Mouse (Mus musculus) urinary bladder, postnatal 25 days (tissue): ENCODE data around the gene Gm42742.

ENCODE experiments used
- DNase-seq: peaks from one replicate; pipeline ENCODE4 v3.0.0; 2022; ENCODE audit warnings: low spot score

Gm42742 gene

DNA sequence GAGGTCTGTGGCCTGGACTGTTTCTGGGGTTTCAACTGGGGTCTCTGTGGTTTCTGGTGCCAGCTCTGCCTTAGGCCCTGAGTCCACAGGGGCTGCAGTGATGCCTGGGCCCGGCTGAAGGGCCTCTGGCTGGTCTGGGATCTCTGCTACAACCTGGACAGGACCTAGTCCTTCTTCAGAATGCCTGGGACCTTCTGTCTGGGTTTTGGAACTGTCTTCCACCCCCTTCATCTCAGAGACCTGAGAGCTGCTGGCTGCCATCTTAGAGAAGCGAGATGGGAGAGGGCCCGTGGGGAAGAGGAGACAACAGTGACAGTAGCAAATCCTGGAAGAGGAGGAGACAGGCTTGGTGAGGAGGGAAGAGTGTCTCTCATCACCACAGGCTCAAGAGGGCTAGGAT, 866 bp downstream of the Gm42742 start:
- DNase-seq: no peak

DNA sequence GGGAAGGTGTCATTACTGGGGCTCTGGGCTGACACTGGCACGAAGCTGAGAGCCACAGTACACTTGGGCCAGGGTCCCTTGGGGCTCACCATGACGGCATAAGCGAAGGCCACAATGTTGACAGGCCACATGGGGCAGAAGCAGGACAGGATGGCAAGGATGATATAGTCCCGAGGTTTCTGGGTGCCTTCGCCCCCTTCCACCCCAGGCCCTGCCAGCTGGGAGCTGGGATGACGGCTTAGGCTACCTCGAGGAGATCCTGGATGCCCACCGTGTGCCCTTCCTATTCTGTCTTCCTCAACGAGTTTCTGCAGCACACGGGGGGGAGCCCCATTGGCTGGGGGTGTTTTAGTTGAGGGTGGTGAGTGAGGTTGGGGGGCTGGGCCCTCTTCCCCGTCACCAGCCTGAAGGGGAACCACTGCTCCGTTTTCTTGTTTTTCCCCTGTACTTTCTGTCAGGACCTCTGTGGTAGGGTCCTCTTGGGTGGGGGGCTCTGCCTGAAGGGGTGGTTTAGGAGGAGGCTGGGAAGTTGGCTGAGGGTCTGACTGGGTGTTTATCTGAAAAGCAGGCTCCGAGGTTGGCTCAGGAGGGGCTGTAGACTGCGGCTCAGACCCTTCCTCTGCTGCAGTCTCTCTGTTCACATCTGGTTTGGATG, 1.5 kb downstream of the Gm42742 start:
- DNase-seq: no peak

DNA sequence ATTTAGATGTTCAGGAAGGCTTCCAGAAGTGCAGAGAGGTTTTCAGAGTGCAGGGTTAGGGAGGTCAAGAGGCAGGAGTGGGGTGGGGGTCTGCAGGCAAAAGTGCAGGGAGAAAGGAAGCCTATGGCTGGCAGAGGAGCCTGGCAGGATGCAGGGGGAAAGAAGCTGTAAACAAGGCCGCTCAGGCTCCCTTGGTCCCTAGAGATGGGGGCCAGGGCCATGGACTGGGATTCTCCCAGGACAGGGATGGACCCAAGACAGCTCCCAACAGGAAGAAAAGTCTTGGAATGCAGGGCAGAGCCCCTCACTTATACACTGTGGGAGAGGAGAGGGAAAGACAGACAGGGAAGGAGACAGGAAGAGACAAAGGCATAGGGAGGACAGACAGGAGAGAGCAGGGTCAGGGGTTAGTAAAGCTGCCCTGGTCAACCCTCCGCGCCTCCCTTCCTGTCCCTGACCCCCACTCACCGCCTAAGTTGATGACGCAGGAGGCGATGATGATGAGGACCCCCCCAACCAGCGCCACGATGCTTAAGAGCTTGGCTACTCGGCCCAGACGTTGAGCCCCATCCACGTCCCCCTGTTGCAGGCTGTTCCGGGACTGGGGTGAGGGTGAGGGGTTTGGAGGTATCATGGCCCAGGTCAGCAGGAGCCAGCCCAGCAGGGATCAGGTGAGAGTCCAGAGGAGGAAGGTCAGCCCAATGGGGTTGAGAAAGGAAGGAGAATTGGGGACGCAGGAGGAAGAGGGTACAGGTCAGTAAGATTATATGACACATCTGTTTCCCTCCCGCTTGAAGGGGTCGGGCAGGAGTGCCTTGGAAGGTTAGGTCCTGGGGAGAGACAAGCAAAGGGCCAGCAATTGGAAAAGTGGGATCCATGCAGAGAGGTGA, 2.2 kb downstream of the Gm42742 start:
- no peak for DNase-seq

DNA sequence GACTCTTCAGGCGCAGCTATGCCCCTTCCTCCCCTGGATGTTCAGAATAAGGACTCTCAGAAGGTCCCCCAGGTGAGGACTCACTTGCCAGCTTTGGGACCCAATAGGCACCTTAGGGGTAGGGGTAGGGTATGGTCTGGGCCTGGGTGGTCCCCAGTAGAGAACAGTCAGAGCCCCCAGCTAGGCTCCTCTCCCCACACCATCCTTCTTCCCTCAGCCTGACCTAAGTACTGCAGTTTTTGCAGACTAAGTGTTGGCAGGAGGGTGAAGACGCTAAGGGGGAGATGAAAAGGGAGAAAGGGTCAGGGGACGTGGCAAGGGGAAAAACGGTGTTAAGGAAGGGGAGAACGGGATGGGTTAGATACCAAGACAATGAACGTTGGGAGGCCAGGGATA, 2.9 kb downstream of the Gm42742 start:
- no peak for DNase-seq

DNA sequence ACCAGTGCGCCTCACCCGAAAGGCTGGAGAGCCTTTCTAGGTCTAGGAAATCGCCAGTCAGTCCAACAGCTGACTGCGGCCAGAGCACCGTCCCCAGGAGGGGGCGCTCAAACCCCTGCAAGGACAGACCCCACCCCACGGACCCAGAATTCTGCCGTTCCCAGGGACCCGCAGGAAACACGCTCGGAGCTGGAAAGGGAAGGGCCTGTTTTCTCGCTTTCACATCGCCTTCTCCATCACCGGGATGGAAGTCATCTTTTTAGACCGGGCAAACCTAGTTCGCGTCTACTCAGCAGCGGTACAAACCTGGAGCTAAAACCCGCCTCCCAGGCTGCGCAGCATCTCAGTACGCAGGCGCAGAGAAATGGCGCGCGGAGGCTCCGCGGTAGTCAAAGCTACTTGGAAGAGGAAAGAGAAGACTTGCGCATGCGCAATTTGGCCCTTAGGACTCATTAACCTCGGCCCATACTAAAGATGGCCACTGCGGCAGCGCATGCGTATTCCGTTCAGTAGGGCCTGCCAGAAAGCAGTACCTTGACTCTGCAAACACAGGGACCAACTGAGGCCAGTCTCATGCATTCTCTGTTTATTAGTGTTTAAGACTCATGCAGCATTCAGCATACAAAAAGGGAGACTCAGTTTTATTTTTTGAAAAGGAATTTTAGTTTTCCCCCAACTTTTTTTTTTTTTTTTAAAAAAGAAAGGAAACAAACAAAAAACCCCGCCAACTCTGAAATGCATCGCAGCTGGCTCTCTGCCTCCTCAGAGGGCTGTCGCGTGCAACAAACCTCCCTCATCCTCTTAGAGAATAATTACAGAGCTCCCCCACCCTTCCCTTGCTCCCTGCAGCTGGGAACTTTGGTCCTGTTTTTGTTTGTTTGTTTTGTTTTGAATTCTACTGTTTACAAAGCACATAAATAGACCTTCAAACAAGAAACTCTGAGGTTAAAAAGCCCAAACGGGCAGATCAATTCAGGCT, 3.6 kb downstream of the Gm42742 start, which contains the start of gene Pagr1a:
Gene Pagr1a, minus strand, starts transcription at position 382 of the 979 bp plus-strand sequence.
- DNase-seq: peak; percentile 93

DNA sequence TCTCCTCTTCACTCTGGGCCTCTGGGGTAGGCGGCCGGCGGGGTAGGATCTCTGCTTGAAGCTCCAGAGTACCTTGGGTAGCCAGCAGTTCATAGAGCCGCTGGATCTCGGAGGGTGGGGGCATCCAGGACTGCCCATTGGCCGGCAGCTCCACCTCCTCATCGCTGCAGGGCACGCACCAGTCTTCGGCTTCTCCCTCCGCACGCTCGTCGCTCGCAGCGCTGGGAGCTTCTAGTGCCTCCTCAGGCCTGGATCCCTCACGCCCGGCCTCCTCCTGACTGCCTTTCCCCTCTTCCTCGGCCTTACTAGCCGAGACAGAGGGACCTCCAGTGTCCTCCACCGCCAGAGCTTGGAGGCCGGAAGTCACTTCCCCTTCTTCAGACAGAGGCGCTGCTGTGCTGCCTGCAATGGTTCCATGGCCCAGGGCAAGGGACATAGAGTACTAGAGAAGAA, 4.4 kb downstream of the Gm42742 start:
- peak; percentile 47 for DNase-seq

DNA sequence TGATC, 4.6 kb downstream of the Gm42742 start, which contains the start of gene Pagr1b:
Gene Pagr1b, minus strand, starts transcription at position 4 of the 5 bp plus-strand sequence.
- DNase-seq: no peak

DNA sequence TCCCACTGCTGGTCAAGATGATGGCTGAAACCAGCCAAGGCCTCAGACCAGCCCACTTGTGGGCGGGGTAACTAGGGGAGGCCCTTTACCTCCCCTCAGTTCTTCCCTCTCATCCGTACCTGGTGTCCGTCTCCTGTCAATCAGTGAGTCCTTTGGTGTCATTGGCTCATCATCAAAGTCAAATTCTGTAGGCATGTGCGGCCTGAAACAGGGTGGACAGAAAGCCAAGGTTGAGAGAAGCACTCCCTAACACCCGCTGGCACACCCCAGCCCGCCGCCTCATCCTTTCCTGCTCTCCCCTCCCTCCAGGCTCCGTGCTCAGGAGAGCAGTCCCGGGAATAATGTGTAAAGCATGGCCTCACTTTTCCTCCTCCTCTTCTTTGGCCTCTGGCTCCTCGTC, 4.8 kb downstream of the Gm42742 start:
- DNase-seq: no peak

DNA sequence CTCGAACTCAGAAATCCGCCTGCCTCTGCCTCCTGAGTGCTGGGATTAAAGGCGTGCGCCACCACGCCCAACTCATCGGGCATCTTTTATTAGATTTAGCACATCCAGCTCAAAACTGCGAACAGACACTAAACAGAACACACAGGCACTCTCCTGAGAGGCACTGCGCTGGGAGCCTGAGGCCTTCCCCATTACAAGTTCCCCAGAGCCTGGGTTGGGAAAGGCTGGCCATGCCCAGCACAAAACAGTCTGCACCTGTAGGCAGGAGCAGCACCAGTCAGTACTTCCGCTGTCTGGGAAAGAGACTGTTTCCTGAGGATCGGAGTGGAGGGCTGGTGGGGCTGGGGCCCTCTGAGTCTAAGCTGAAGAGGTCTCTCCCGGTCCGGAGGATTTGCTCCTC, 5.9 kb downstream of the Gm42742 start:
- DNase-seq: no peak

DNA sequence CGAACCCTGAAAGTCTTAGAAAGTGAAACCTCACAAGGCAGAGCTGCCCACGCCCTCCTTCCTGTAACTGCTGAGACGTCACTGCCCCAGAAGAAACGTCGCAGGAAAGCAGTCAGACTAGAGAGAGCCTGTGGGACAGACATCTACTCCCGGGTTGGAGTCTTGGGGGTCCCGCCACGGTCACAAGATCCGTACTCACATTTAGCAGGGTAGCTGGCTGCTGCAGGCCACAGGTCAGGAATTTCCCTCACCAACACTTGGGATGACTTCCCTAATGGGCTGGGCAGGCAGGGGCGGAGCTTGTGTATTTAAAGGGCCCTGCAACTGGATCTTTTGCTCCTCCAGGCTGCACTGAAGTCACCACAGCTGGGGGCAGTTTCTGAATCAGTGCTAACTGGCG, 6.6 kb downstream of the Gm42742 start, which contains the start of gene Mvp:
Gene Mvp, minus strand, starts transcription at position 302 of the 400 bp plus-strand sequence.
- peak; percentile 69 for DNase-seq

DNA sequence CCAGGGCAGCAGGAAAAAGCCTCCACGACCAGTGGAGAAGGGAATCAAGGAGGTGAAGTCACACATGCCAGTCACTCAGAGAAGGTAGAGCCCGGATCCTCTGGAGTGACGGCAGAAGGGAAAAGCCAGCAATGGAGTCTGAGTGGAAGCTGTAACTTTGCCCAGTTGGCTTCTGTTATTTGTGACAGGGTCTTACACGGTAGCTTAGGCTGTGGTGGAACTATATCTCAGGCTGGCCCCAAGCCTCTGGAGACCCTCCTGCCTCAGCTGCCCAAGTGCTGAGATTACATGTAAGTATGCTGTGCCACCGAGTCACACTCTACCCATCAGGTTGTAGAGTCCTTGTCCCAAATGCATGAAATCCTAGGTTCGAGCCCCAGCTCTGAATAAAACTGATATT, 7.5 kb downstream of the Gm42742 start:
- DNase-seq: no peak

DNA sequence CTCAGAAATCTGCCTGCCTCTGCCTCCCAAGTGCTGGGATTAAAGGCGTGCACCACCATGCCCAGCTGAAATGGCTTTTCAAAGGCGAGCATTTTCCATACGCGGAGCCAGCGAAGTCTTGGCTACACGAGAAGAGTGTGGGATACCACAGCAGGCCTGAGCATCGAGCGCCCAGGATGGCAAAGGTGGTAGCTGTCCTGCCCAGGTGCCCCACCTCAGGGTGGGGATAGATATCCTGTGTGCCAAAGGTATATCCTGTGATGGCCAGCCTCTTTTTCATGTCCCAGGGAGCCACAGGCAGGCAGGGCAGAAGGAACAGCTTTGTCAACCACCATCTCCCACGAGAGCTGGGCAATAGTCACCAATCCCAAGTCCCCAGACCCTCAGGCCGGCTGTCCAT, 8.1 kb downstream of the Gm42742 start:
- no peak for DNase-seq

DNA sequence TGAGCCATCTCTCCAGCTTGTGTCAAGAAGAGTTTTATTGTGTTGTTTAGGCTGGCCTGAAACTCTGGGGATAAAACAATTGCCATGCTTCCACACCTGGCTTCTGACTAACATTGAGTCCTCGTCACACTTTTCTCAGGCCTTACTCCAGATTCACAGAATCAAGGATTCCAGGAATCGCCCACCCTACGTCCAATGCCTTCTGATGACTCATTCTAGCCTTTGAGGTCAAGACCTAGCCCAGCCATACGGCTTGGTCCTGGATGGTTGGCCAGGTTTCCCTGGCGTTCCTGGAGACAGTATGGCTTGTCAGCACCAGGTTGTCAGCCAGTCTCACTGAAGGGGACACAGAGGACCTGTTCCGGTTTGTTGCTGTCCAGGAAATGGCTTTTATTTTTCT, 8.5 kb downstream of the Gm42742 start:
- no peak for DNase-seq

DNA sequence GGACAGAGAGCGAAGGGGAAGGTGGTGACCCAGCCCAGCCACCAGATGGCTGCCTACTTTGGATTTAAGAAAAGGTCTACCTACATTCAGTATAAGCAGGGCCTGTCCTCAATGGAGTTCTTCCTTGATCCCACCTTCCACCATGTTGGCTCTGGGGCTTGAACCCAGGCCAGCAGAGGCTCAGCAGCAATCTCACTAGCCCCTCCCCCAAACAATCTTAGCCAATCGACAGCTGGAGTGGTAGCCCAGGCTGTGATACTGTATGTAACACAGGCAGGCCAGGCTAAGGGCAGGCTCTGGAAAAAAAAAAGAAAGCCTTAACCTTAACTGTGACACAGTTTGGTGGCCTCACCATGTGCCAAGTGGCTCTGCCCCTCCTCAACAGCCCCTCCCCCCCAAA, 9.2 kb downstream of the Gm42742 start:
- DNase-seq: no peak

DNA sequence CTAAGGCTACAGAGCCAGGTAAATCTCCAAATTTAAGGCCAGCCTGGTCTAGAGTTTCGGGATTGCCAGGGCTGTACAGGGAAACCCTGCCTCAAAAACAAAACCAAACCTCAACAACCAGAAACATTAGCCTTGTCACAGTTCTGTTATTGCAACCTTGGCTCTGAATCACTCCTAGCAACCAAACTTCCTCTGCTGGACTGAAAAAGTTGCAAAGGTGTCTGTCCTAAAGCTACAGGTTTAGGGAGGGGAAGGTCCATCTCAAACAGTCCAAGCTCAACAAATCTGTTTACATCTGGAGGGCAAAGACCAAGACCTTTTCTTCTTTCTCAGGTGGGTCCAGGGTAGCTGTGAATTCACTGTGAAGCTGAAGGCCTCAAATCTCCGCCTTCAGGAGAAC, 9.8 kb downstream of the Gm42742 start:
- DNase-seq: no peak

DNA sequence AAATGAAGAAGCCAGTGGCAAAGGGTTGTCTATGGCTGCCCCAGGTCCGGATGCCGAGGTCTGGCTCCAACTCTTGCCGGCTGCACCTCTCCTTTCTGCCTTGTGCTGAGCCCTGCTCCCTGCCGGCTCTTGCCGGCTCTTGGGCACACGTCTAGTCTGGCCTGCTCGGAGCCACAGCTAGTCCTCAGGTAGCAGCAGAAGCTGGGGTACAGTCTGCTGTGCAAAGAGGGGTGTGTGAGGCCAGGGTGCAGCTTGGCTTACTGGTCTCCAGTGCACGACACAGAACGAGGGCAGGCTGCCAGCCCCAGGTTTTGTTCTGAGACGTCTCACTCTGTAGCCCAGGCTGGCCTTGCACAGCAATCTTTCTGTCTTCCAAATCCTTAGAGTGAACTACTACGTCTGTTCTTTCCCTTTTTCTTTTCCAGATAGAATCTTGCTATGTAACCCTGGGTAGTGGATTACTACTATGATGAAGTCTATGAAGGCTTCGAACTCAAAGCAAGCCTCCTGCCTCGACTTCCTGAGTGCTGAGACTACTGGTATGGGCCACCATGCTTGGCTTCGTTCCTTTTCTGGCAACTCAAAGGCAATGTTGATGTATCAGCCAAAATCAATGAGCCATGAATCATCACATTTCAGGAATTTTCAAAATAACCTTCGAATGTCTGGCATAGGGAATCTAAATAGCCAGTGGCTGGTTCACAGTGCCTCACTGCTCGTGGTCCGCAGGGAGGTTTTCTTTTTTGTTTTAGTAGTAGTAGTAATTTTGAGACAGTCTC, 11.4 kb downstream of the Gm42742 start:
- DNase-seq: no peak

DNA sequence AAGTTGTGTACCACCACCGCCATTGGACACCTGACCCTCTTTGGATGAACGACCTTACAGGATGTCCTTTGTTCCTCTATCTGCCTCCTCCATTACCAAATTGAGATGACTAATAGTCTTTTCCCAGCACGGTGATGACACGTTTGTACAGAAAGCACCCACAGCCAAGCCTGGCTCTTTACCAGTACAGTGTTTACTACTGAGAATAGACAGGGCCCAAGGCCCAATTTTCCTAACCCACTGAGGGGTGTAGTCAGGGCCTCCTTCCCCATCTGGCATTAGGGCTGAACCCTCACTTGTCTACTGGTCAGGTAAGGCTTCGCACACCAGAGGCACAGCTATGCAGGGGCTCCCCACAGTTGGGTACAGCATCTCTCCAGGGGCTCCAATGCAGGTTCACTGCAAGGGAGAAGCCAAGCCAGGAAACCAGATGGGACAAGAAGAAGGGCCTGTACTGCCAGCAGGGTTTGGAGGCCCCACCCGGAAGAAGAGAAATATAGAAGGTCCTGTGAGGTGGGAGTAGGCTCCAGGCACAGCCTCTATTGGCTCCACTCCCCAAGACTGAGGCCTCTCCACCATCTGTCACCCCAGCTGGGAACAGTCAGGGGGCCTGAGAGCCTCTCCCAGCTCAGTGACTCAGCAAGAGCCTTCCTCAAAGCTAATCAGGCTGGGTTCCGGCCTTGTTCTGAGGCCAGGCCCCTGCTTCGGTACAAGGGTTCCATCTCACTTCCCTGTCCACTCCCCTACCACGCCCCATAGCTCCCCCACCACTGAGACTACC, 12.5 kb downstream of the Gm42742 start:
- DNase-seq: peak; percentile 48

DNA sequence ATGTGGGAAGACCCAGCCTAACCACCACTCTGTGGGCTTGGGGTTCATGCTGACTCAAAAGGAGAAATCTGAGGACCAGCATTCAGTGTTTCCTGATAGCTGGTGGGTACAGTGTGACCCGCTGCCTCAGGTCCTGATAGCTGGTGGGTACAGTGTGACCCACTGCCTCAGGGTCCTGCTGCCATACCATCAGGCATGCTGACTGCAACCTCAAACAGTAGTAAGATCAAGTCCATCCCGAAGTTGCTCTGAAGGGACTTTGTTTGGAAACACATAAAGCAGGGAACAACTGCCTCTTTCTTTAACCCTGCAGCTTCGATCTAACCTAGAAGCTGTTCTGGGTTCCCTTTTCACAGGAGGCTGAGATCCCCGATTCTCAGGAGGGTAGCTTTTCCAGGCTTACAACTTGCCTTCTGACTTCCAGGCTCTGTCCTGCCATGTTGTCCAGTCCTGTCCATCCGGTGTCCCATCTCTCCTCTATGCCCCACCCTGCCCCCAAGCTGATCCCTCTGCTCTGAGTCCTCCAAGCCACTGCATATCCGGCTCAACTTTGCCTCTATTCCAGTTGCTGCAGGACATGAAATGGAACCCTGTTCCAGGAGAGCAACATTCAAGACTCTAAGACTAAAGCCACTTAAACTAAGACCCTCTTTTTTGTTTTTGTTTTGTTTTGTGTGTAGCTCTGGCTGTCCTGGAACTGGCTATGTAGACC, 13.4 kb downstream of the Gm42742 start:
- DNase-seq: no peak

DNA sequence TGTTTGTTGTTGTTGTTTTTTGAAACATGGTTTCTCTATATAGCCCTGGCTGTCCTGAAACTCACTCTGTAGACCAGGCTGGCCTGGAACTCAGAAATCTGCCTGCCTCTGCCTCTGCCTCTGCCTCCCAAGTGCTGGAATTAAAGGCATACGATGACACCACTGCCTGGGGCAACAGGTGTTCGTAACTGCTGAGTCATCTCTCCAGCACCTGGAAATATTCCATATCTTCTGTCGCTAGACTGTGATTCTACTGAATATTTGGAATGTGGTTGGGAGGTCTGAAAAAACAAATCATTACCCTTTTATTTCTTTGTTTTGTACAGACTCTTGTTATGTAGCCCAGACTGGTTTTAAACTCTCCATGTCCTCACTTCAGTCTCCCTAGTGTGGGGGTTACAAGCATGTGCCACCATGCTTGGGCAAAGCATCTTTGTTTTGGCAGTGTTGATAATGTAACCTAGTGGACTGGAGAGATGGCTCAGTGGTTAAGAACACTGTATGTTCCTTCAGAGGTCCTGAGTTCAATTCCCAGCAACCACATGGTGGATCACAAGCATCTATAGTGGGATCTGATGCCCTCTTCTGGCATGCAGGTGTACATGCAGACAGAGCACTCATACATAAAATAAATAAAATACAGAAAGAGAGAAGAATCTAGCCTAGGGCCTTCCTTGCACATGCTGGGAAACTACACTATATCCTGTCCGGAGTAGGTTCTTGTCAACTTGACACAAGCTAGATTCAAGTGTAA, 16.6 kb downstream of the Gm42742 start:
- no peak for DNase-seq

DNA sequence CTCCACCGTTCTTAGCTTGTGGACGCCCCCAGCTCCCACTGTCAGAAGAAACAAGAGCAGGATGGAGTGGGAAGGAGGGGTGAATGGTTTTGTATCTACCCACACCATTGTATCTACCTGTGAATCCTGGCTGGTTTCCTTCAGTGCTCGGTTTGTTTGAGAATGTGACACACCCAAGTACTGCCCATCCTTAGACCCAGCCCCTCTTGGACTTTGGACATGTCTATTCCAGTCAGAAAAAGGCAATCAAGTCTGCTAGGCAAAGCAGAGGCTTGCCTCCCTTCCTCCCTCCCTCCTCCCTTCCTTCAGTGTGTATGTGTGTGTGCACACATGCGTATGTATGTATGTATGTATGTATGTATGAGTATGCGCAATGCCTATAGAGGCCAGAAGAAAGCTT, 17.3 kb downstream of the Gm42742 start:
- DNase-seq: no peak
